Mouse (Mus musculus): ENCODE measurements around the gene Dagla. TPM values are rescaled to one million over a fixed set of nuclear protein-coding genes. Genes with fewer than 3 reads are reported as not detected.

The Dagla gene
- under 1 TPM; 0.12 to 0.26 TPM for polyA plus RNA-seq (2017; shearing (Covaris generic))

DNA sequence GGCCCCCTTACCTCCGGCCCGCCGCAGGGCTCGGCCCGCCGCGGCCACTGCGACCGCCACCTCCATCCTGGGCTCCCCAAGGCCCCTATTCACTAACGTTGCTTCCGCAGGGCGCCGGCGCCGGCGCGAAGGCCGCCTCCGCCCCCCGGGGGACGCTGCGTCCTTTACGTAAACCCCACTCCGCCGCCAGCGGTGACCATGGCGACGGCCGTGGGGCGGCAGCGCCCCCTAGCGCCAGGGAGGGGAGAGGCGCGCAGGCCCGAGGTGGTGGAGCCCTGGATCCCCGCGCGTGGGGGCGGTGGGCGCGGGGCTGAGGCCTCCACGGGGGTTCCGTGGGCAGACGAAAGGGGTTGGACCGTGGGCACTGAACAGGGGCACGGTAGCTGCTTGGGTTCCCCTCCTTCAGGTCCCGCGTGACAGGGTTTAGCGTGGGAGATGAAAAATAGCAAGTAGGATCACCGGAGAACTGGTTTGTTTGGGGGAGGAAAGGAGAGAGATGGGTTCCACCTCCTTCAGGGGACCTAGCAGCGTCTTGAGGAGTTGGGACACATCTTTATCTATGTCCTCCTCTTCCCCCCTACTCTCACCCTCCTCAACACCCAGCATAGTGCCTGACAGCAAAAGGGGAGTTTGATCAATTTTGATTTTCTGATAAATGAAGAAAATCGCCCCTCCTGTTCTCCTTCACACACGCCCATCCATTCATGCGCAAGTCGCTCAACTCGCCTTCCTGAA, at the start of gene Dagla:
Dagla (minus strand) TSS at position 68 of the 735 bp plus-strand sequence.

DNA sequence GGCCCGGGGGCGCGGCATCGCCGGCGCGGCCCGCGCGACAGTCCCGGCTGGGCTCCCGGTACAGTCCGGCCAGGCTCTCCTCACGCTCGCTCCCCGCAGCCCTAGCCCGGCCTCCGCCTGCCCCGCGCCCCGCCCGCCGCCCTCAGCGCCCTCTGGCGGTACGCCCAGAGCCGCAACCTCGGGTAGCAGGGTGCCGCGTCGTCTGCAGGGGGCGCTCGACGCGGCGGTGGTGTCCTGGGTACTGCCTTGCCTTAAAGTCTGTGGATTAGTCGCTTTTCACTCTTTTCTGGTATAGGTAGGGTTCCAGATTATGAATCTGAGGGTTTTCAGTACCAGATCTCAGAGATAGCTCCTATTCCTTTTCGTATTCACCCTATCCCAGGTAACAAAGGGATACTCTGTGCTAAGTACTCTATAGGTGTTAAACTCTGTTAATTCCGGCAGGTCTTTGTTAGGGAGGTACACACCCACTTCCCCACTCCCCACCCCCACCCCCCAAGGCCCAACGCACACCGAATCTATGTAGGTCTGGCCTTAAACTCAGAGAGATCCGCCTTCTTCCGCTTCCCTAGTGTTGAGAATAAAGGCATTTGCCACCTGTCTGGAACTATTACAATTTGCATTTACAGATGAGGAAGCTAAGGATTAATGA, 63.9 kb downstream of the Dagla start, which contains the start of gene Myrf:
Myrf (minus strand) TSS at position 95 of the 652 bp plus-strand sequence.

DNA sequence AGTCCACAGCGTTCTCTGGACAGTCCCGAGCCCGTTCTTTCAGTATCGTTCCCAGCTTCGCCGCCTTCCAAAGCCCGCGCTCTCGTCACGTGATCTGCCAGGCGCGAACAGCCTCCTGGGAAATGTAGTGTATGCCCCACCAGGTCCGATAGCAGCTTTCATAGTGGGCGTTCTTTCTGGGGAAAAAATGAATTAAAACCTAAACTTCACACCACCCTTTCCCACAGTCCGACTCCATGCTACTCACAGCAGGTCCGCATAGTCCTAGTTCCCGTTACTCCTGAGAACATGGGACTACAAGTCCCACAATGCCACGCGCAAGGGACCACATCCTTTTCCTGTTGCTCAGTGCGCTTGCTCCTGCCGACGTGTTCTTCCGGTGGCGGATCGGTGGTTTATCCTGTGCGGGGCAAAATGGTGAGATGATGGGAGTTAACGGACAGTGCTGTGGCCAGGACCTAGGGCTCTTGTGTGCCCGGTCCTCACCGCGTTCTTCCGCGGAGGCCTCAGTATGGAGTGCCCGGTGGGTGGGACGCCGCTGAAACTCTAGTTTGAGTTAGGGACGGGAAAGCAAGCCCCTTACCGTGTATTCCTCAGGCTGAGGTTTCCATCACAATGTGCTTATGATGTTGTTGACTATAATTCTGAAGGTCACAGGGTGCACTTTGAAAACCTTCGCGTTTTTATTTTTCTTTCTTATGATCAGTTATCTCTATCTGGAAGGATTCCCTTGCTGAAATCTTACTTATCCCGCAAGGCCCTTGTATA, 100.6 kb downstream of the Dagla start, which contains the start of the genes Tmem258 and Fen1:
Tmem258 (plus strand) TSS at position 167 of the 768 bp plus-strand sequence.
Fen1 (minus strand) TSS at position 322 of the 768 bp plus-strand sequence.

Other genes starting within 250 kb of the Dagla start
- gene Fads2, start 203.1 kb downstream of the Dagla start, polyA plus RNA-seq (2017; shearing (Covaris generic)) = 1 to 10 TPM in 1 of 2 experiments, under 1 TPM in 1; 0.33 to 1.3 TPM
- gene Fads1, start 122.0 kb downstream of the Dagla start, polyA plus RNA-seq (2017; shearing (Covaris generic)) = 10 to 100 TPM; 13.1 to 14.9 TPM
- gene Tmem258, start 100.9 kb downstream of the Dagla start, polyA plus RNA-seq (2017; shearing (Covaris generic)) = 100 to 1,000 TPM; 254 to 276 TPM
- 10 to 100 TPM; 19.2 to 34.8 TPM for gene Fen1, start 100.7 kb downstream of the Dagla start, polyA plus RNA-seq (2017; shearing (Covaris generic))
- 1 to 10 TPM in 1 of 2 experiments, under 1 TPM in 1; 0.19 to 2.5 TPM for gene Myrf, start 64.1 kb downstream of the Dagla start, polyA plus RNA-seq (2017; shearing (Covaris generic))
- under 1 TPM; 0.25 to 0.94 TPM for gene Syt7, start 84.2 kb upstream of the Dagla start, polyA plus RNA-seq (2017; shearing (Covaris generic))
- gene Lrrc10b, start 152.6 kb upstream of the Dagla start, polyA plus RNA-seq (2017; shearing (Covaris generic)) = not detected
- gene Ppp1r32, start 178.1 kb upstream of the Dagla start, polyA plus RNA-seq (2017; shearing (Covaris generic)) = under 1 TPM; 0.39 to 0.62 TPM
- gene Cpsf7, start 220.4 kb upstream of the Dagla start, polyA plus RNA-seq (2017; shearing (Covaris generic)) = 10 to 100 TPM; 28.3 to 31.8 TPM
- 10 to 100 TPM; 77.2 to 94.4 TPM for gene Sdhaf2, start 221.3 kb upstream of the Dagla start, polyA plus RNA-seq (2017; shearing (Covaris generic))